Mouse (Mus musculus): ENCODE data around the gene Fbxo42. TPM values are rescaled to one million over a fixed set of nuclear protein-coding genes. Genes with fewer than 3 reads are reported as not detected.

Gene Fbxo42
- 22.5 and 25.4 TPM in 2 replicates for polyA plus RNA-seq (2015; fragmentation: Nextera tagmentation; extraction: Ambion mirVana)

DNA sequence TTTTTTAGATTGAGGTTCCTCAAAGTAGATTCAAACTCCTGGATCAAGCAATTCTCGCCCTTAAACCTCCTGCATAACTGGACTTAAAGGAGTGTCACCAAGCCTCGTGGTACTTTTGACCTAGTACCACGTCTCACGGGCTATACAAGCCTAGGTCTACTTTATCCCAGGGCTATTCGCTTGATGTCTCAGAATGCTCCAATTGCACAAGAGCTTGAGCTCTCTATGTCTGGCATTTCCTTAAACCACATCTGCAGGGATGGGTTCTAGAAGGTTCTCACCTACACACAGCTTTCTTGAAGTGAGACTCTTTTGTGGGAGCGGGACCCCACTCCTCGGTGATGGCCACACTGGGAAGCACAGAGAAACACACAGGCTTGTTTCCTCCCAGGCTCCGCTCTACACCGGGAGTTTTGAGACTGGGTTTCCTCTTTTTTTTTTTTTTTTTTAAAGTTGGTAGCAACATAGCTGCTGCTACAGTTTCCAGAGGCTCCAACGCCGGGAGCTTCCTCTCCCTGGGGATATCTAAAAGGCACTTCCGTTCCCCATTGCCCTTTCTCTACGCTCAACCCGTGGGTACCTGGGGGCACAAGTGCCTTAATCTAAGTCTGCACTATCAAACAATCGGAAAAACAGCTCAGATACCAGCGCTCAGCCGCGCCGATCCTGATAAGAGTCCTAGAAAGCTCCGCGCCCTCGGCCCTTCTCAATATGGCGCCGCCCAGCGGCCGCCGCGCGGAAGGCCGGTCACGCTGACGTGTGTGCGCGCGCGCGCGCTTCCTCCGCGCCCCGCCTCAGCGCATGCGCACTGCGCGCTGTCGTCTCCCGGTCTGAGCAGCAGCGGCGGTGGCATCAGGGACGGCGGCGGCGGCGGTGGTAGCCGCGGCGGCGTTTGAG is at the start of gene Fbxo42:
TSS of gene Fbxo42 (plus strand) at position 802 of the 897 bp plus-strand sequence.
- H3K36me3 ChIP-seq: no peaks in the 10 kb centered on the region
- no peaks in the 10 kb centered on the region for H3K27me3 ChIP-seq
- peak within 1 kb of the TSS; percentile 99 for H3K9ac ChIP-seq
- peaks cover 29% of the 10 kb centered on the region for H3K4me1 ChIP-seq
- ATAC-seq (ENCODE audit: insufficient number of reproducible peaks, low FRiP score, low TSS enrichment, low read depth): peak; percentile 81
- peak within 1 kb of the TSS; percentile 80 for H3K4me2 ChIP-seq
- no peaks in the 10 kb centered on the region for H3K9me3 ChIP-seq
- H3K27ac ChIP-seq: peak within 1 kb of the TSS; percentile 97
- 7% methylated on average over 58 of the region's 58 CpGs for WGBS
- peak within 1 kb of the TSS; percentile 99 for H3K4me3 ChIP-seq

DNA sequence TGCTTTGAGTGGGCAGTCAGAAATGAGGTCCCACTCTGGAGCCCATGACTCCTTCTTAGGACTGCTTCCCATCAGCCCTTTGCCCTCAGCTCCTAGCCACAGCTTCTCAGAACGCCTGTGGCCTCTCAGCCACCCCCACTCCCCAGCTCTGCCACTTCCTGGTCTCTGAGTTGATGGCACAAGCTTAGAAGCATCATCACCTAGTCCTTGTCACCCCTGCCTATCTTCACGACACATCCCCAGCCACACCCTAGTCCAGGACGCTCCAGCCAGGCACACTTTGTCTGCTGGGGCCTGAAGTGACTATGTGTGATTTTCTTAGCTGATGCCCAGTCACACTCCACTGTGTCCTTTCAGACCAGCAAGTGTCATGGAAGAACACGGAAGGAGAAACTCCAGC is 48.8 kb upstream of the Fbxo42 start:
- Histone ChIP-seq H3K4me2 (no peak overlapping the region), H3K27ac (no peak overlapping the region), H3K9me3 (no peaks in the 10 kb centered on the region), H3K4me1 (no peaks in the 10 kb centered on the region), H3K4me3 (no peak overlapping the region), H3K27me3 (no peaks in the 10 kb centered on the region), H3K36me3 (no peaks in the 10 kb centered on the region), H3K9ac (no peak overlapping the region)
- 79% methylated on average over 4 of the region's 4 CpGs for WGBS
- no peak for ATAC-seq (ENCODE audit: insufficient number of reproducible peaks, low FRiP score, low TSS enrichment, low read depth)

DNA sequence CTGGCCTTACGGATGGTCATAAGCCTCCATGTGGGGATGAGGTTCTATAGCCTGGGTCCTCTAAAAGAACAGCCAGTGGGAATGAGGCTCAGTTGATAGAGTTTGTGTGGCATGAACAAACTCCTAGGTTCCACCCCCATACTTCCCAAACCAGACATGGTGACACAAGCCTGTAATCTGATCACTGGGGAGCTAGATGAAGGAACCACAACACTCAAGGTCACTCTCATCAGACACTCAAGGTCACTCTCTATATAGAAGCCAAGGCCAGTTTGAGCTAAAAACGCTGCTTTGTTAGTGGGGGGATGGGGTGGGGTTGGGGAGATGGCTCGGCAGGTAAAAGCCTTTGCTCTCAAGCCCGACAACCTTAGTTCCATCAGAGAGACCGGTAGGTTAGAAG is 47.8 kb upstream of the Fbxo42 start:
- Histone ChIP-seq H3K27me3 (no peaks in the 10 kb centered on the region), H3K27ac (no peak overlapping the region), H3K4me2 (no peak overlapping the region), H3K4me1 (no peaks in the 10 kb centered on the region), H3K4me3 (no peak overlapping the region), H3K9me3 (no peaks in the 10 kb centered on the region), H3K9ac (no peak overlapping the region), H3K36me3 (no peaks in the 10 kb centered on the region)
- 79% methylated on average over 5 of the region's 5 CpGs for WGBS
- no peak for ATAC-seq (ENCODE audit: insufficient number of reproducible peaks, low FRiP score, low TSS enrichment, low read depth)

DNA sequence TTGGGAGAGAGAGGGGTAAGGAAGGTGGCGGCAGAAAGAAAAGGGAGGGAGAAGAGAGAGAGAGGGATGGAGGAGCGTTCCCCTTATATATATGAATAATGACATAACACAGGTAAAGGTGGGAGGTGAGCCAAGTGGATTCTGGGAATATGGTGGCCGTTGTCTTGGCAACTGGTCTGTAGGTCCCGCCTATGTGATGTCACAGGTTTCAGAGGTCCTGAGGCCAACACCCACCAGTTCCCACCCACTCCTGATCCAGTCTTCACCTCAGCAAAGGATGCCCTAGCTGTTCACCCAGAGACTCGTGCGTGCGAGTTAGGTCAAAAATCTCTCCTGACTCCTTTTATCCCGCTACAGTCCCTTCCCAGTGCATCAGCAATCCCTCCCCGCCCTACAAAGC is 46.4 kb upstream of the Fbxo42 start:
- no peak overlapping the region for H3K27ac ChIP-seq
- 92% methylated on average over 9 of the region's 9 CpGs for WGBS
- H3K4me3 ChIP-seq: no peak overlapping the region
- no peaks in the 10 kb centered on the region for H3K36me3 ChIP-seq
- H3K9me3 ChIP-seq: no peaks in the 10 kb centered on the region
- H3K4me2 ChIP-seq: no peak overlapping the region
- H3K4me1 ChIP-seq: no peaks in the 10 kb centered on the region
- no peak overlapping the region for H3K9ac ChIP-seq
- H3K27me3 ChIP-seq: no peaks in the 10 kb centered on the region
- no peak for ATAC-seq (ENCODE audit: insufficient number of reproducible peaks, low FRiP score, low TSS enrichment, low read depth)

DNA sequence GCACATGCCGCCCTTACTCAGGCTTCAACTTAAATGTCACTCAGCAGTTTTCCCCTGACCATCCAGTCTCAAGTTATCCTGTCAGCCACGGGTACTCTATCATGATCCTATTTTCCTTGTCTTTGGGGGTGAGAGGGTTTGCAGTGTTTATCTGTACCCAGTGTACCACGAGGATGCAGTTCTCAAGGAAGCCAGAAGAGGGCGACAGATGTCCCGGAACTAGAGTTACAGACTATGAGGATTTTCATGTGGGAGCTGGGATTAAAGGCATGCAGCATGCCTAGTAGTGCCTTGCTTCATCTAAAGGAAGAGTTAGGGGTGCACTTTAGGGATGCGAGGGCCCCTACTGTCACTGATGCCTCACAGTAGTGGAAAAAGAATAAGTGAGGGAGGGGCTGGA is 45.9 kb upstream of the Fbxo42 start:
- no peak overlapping the region for H3K27ac ChIP-seq
- no peak overlapping the region for H3K4me3 ChIP-seq
- no peaks in the 10 kb centered on the region for H3K9me3 ChIP-seq
- no peak for ATAC-seq (ENCODE audit: insufficient number of reproducible peaks, low FRiP score, low TSS enrichment, low read depth)
- H3K9ac ChIP-seq: no peak overlapping the region
- H3K36me3 ChIP-seq: no peaks in the 10 kb centered on the region
- no peaks in the 10 kb centered on the region for H3K27me3 ChIP-seq
- H3K4me2 ChIP-seq: no peak overlapping the region
- 66% methylated on average over 6 of the region's 6 CpGs for WGBS
- no peaks in the 10 kb centered on the region for H3K4me1 ChIP-seq

DNA sequence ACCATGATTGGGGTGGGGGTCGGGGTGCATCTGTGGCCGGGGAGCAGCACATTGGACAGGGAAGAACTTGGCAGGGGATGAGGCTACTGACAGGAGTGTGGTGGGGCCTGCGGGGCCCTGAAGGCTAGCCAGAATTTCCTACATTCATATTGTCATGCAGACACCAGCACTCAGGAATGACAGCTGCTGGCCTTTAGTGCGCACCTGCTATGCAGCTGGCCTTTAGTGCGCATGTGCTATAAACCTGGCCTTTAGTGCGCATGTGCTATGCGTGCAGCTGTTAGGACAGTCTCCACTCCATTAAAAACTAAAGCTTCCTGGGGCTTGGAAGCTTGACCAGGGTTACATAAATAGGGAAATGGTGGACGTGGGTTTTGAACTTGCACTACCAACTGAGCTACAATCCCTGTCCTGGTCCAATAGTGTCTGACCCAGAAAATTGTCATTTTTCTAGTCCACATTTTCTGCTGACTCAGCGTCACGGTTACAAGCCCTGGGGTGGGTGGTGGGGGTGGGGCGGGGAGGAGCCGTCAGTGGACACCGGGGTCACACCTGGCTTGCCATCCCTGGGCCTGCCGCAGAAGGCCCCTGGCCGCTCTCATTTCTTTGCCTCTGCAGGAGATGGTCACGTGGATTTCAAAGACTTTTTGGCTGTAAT is 41.1 kb upstream of the Fbxo42 start:
- H3K27me3 ChIP-seq: no peaks in the 10 kb centered on the region
- ATAC-seq (ENCODE audit: insufficient number of reproducible peaks, low FRiP score, low TSS enrichment, low read depth): no peak
- no peaks in the 10 kb centered on the region for H3K4me1 ChIP-seq
- 71% methylated on average over 16 of the region's 16 CpGs for whole genome bisulfite sequencing
- H3K4me2 ChIP-seq: no peak overlapping the region
- peaks cover 15% of the 10 kb centered on the region for H3K36me3 ChIP-seq
- 0 out of 2 replicates have a peak, but pooled peaks cover 3% of the 10 kb centered on the region for H3K9me3 ChIP-seq
- no peak overlapping the region for H3K27ac ChIP-seq
- no peak overlapping the region for H3K4me3 ChIP-seq
- H3K9ac ChIP-seq: no peak overlapping the region

DNA sequence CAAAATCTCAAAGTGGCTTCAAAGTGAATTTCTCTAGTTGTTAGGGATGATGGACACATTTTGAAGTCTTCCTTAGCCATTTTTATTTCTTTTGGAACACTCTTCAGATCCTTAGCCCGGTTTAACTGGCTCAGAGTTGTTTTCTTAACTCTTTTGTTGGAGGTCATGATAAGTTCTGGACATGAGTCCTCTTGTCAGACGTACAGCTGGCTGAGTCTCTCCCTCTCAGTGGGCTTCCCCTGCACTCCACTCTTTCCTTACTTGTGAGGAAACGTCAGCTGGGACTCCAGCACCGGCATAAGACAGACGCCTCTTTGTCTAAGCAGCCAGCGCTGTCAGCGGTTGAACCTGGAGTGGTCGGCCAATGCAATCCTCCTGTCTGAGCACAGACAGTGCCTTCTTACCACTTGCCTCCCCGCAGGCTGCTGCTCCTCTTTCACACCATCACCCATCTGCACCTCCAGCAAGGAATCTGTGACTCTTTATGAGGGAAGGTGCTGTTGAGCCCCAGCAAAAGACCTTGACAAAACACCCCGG is 39.4 kb upstream of the Fbxo42 start:
- Histone ChIP-seq H3K9ac (no peak overlapping the region), H3K4me1 (0 out of 2 replicates have a peak, but pooled peaks cover 3% of the 10 kb centered on the region), H3K4me3 (no peak overlapping the region), H3K36me3 (peaks cover 30% of the 10 kb centered on the region), H3K4me2 (no peak overlapping the region), H3K27ac (peak overlapping the region; percentile 61; the same call in 1 of the 2 replicates), H3K27me3 (no peaks in the 10 kb centered on the region), H3K9me3 (0 out of 2 replicates have a peak, but pooled peaks cover 3% of the 10 kb centered on the region)
- ATAC-seq (ENCODE audit: insufficient number of reproducible peaks, low FRiP score, low TSS enrichment, low read depth): no peak
- WGBS: 52% methylated on average over 10 of the region's 10 CpGs

DNA sequence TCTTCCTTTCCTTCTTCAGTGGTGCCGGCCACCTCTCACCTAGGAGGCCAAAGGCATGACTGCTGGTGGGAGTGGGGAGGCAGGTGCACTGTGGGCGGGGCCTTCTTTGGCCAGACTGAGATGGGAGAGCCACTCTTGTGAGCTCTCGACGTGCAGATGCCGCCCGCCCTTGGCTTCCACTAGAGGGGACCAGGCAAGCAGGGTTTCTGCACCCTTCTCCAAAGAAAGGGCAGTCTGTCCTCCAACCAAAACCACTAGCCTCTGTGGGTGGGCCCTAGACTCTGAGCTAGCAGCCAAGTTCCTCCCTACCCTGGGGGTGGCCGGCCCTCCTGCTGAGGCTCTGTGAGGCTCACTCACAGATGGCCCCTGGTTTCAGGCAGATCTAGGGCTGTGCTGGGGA is 33.9 kb upstream of the Fbxo42 start:
- no peak overlapping the region for H3K4me2 ChIP-seq

DNA sequence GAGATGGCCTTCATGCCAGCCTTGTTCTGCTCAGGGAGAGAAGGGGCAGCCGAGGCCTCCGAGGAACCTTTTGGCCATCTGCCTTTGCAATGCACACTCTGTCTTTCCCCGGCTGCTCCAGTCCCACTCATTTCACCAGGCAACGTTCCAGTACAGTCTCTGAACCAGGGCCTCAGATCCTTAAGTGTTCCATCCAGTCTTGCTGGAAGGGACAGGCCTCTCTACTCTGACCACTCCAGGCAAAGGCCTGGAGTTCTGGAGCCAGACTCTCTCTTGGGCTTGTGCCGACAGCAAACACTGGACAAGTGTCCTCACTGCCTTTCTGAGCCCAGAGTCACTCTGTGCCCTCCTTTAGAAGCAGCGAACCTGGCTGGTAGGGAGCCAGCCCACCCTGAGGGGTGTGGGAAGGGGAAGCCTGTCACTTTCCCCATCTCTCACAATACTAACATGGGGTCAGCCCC is 33.2 kb upstream of the Fbxo42 start:
- peak overlapping the region; percentile 67 for H3K27ac ChIP-seq
- H3K9ac ChIP-seq: no peak overlapping the region
- ATAC-seq (ENCODE audit: insufficient number of reproducible peaks, low FRiP score, low TSS enrichment, low read depth): no peak; the same call in 1 of the 2 replicates
- peaks cover 20% of the 10 kb centered on the region for H3K4me1 ChIP-seq
- peaks cover 82% of the 10 kb centered on the region for H3K36me3 ChIP-seq
- no peak overlapping the region for H3K4me3 ChIP-seq
- H3K27me3 ChIP-seq: no peaks in the 10 kb centered on the region
- WGBS: 76% methylated on average over 6 of the region's 6 CpGs
- no peak overlapping the region for H3K4me2 ChIP-seq
- H3K9me3 ChIP-seq: 0 out of 2 replicates have a peak, but pooled peaks cover 3% of the 10 kb centered on the region

More for the DNA sequence above, 33.9 kb upstream of the Fbxo42 start:
- Histone ChIP-seq H3K9me3 (0 out of 2 replicates have a peak, but pooled peaks cover 3% of the 10 kb centered on the region), H3K4me3 (no peak overlapping the region), H3K27ac (peak overlapping the region; percentile 67), H3K27me3 (no peaks in the 10 kb centered on the region), H3K9ac (no peak overlapping the region), H3K4me1 (peaks cover 20% of the 10 kb centered on the region), H3K36me3 (peaks cover 82% of the 10 kb centered on the region)
- WGBS: 60% methylated on average over 7 of the region's 7 CpGs
- ATAC-seq (ENCODE audit: insufficient number of reproducible peaks, low FRiP score, low TSS enrichment, low read depth): 0 out of 2 replicates have a peak, but pooled peaks have one; percentile 45

DNA sequence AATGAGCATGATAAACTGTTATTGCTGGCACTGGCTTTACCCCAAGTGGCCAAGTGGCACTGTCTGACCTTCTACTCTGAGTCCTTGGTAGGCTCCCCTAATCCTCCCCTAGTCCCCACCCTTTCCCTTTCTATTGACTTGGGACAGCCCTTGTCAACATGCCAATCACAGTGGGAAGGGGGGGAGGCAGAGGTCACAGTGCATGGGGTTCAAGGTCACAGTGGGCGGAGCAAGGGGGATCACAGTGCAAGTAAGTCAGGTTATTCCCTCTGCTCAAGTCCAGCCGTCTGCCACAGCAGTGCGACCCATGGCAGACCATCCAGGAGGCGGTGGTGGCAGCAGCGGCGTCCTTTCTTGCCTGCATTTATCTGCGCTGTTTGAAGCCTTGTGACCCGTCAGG is 32.3 kb upstream of the Fbxo42 start:
- Histone ChIP-seq H3K4me2 (no peak overlapping the region), H3K27ac (no peak overlapping the region), H3K4me1 (peaks cover 20% of the 10 kb centered on the region), H3K9me3 (0 out of 2 replicates have a peak, but pooled peaks cover 3% of the 10 kb centered on the region), H3K9ac (no peak overlapping the region), H3K27me3 (no peaks in the 10 kb centered on the region), H3K36me3 (peaks cover 84% of the 10 kb centered on the region), H3K4me3 (no peak overlapping the region)
- 93% methylated on average over 8 of the region's 8 CpGs for WGBS
- ATAC-seq (ENCODE audit: insufficient number of reproducible peaks, low FRiP score, low TSS enrichment, low read depth): no peak

DNA sequence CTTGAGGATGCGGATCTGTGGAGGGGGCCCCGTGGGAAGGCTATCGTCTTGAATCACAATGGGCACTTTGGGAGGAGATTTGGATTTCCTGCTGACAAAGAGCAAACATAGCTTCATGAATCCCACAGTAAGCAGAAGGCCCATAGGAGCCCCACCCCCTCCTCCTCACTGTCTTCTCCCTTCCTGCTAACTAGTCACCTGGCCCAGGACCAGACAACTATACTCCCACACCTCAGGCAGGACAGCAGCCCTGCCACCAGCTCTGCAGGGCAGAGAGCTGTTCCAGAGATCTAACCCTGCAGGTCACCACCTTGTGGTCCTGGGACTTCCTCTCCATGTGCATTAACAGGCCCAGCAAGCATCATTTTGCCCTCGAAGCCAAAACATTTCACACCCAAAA is 29.0 kb upstream of the Fbxo42 start:
- Histone ChIP-seq H3K9ac (no peak overlapping the region), H3K4me2 (no peak overlapping the region), H3K27ac (no peak overlapping the region), H3K9me3 (no peaks in the 10 kb centered on the region), H3K4me1 (peaks cover 25% of the 10 kb centered on the region), H3K36me3 (peaks cover 63% of the 10 kb centered on the region), H3K4me3 (no peak overlapping the region), H3K27me3 (no peaks in the 10 kb centered on the region)
- ATAC-seq (ENCODE audit: insufficient number of reproducible peaks, low FRiP score, low TSS enrichment, low read depth): no peak
- WGBS: 92% methylated on average over 4 of the region's 4 CpGs

All from limb, embryonic 15.5 days (tissue).